Mouse (Mus musculus) midbrain, embryonic 13.5 days (tissue): ENCODE results near the gene Rad51b. TPM values are rescaled to one million over a fixed set of nuclear protein-coding genes. Genes with fewer than 3 reads are reported as not detected.

Experiments used
- ATAC-seq: fragments of 200-750 bp; cut with Nextera tagmentation; 2 replicates; pipeline ENCODE4 v1.8.0; 2017; ENCODE audit warnings: mild to moderate bottlenecking, moderate TSS enrichment, moderate library complexity
- H3K27ac ChIP-seq: fragments of 300-500 bp; sonication (generic); 2 replicates; pipeline ENCODE4 v1.5.1; 2015; ENCODE audit warnings: inconsistent platforms, mild to moderate bottlenecking, moderate library complexity
- H3K27me3 ChIP-seq: fragments of 300-500 bp; sonication (generic); 2 replicates; pipeline ENCODE4 v1.6.1; 2015; ENCODE audit warnings: mild to moderate bottlenecking, inconsistent platforms
- H3K36me3 ChIP-seq: fragments of 300-500 bp; sonication (generic); 2 replicates; pipeline ENCODE4 v1.6.1; 2015; ENCODE audit warnings: mild to moderate bottlenecking, inconsistent platforms
- H3K4me1 ChIP-seq: fragments of 300-500 bp; sonication (generic); replicated peaks from 2 replicates; pipeline ENCODE4 v1.6.1; 2015; ENCODE audit warnings: inconsistent platforms
- H3K4me2 ChIP-seq: fragments of 300-500 bp; sonication (generic); replicated peaks from 2 replicates; pipeline ENCODE4 v1.6.1; 2015; ENCODE audit warnings: moderate library complexity, mild to moderate bottlenecking, inconsistent platforms
- H3K4me3 ChIP-seq: fragments of 300-500 bp; sonication (generic); replicated peaks from 2 replicates; pipeline ENCODE4 v1.5.1; 2015; ENCODE audit warnings: mild to moderate bottlenecking, inconsistent platforms
- H3K9ac ChIP-seq: fragments of 300-500 bp; sonication (generic); replicated peaks from 2 replicates; pipeline ENCODE4 v1.6.1; 2015; ENCODE audit warnings: mild to moderate bottlenecking, inconsistent platforms
- H3K9me3 ChIP-seq: fragments of 300-500 bp; sonication (generic); 2 replicates; pipeline ENCODE4 v1.6.1; 2016; ENCODE audit warnings: mild to moderate bottlenecking, inconsistent platforms
- WGBS: fragments of 180-500 bp; shearing (Covaris S2); methylation state at CpG from one replicate; pipeline ENCODE4 v1.1.7; 2015; 5-methylcytosine and 5-hydroxymethylcytosine counted together
- polyA plus RNA-seq: library from polyadenylated mRNA; unstranded; fragments of >200 nt; fragmentation: Nextera tagmentation; extraction: Ambion mirVana; gene quantifications from 2 replicates; pipeline ENCODE4 v1.2.1, GENCODE M21; 2015

The Rad51b gene
- polyA plus RNA-seq, 1 experiment from 2014 or later: 3.2 TPM

DNA sequence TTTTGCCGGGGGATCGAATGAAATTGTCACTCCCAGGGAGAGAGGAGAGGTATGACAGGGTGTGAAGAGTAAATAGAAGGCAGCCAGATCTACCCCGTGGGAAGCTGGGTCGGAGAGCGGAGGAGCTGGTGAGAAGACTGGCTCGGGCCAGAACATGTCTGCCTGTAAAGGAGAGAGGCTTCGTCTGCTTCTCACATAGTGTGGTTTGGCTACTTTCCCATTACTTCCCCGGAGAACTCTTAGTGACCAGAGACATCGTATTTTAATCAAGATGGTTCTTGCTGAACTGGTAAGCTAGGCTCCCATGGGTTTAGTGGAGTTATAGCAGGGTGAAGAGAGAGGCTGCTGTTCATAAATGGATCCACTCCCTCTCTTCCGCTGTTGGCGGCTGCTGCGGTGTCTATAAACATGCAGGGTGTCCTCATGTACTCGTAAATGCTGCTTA is 438.3 kb downstream of the Rad51b start:
- Histone ChIP-seq H3K27me3 (no peaks in the 10 kb centered on the region), H3K36me3 (no peaks in the 10 kb centered on the region), H3K9me3 (no peaks in the 10 kb centered on the region), H3K9ac (no peak overlapping the region), H3K4me1 (0 out of 2 replicates have a peak, but pooled peaks cover 5% of the 10 kb centered on the region), H3K4me2 (no peak overlapping the region), H3K4me3 (no peak overlapping the region), H3K27ac (no peak overlapping the region)
- 84% methylated on average over 13 of the region's 13 CpGs for WGBS
- ATAC-seq: no peak

DNA sequence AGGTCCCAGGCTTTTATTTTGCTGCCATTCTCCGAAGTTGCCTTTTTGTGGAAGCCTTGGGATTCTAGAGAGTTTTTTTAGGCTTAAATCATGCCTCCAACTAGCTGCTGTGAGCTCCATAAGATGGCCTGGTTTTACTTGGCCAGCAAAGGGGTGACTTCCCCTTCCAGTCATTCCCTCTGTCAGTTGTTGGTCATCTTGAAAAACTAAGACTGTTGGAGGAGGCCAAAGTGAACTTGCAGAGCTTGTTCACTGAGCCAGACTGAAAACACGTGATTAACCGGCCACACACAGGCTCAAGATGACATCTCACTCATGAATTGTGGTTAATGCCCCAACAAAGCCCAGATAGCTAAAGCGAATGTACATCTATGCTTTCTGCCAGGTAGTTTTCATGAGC is 438.8 kb downstream of the Rad51b start:
- Histone ChIP-seq H3K27ac (no peak overlapping the region), H3K9me3 (no peaks in the 10 kb centered on the region), H3K27me3 (no peaks in the 10 kb centered on the region), H3K36me3 (no peaks in the 10 kb centered on the region), H3K9ac (no peak overlapping the region), H3K4me2 (no peak overlapping the region), H3K4me3 (no peak overlapping the region), H3K4me1 (0 out of 2 replicates have a peak, but pooled peaks cover 5% of the 10 kb centered on the region)
- ATAC-seq: no peak
- WGBS: 82% methylated on average over 4 of the region's 4 CpGs

DNA sequence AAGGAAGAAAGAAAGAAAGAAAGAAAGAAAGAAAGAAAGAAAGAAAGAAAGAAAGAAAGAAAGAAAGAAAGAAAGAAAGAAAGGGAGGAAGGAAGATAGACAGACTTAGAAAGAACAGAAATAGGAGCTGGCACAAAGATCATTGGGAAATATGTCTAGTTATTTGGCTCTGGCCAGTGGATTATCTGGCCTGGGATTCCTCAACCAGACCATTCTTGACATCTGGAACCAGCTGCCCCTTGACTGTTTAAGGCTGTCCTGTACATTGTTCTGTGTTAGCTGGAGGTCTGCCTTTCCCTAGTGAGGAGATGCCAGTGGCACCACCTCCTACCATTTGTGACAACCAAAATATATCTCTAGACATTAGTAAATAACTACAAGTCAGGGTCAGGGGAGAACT is 441.6 kb downstream of the Rad51b start:
- Histone ChIP-seq H3K27me3 (no peaks in the 10 kb centered on the region), H3K27ac (no peak overlapping the region), H3K9ac (no peak overlapping the region), H3K9me3 (no peaks in the 10 kb centered on the region), H3K4me2 (no peak overlapping the region), H3K36me3 (no peaks in the 10 kb centered on the region), H3K4me1 (peaks cover 12% of the 10 kb centered on the region), H3K4me3 (no peak overlapping the region)
- no peak for ATAC-seq

- no peaks in the 10 kb centered on the region for H3K9me3 ChIP-seq
- H3K27me3 ChIP-seq: no peaks in the 10 kb centered on the region
- no peak overlapping the region for H3K9ac ChIP-seq
- H3K4me2 ChIP-seq: no peak overlapping the region
- H3K4me1 ChIP-seq: peaks cover 15% of the 10 kb centered on the region
- no peak for ATAC-seq
- no peak overlapping the region for H3K4me3 ChIP-seq
- no peak overlapping the region for H3K27ac ChIP-seq
- H3K36me3 ChIP-seq: no peaks in the 10 kb centered on the region
- 94% methylated on average over 11 of the region's 11 CpGs for WGBS
Observed at GRCm38 (mm10) chr12:79739918-79740639, 443.0 kb downstream of the Rad51b start.

DNA sequence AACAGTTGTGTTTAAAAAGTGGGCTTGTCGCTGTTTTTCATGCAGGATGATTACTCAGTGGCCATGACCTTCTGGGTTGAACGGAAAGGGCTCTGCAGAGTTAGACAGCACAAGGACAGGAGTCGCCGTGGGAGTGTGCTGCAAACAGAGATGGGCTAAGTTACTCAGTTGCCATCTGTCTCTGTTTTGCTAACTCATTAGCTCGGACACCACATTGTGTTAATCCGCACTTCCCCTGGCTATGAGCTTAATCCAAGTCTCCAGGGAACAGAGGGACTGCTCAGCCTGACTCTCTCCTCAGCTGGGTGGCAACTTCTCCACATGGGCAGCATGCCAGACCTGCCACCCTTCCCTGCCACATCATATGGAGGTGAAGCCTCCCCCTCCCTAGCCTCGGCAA is 445.1 kb downstream of the Rad51b start:
- WGBS: 20% methylated on average over 7 of the region's 7 CpGs
- no peak overlapping the region for H3K4me2 ChIP-seq
- peak; percentile 71 for ATAC-seq
- H3K36me3 ChIP-seq: no peaks in the 10 kb centered on the region
- H3K27ac ChIP-seq: 0 out of 2 replicates have a peak overlapping the region, but pooled peaks have one; percentile 25
- H3K4me1 ChIP-seq: peaks cover 22% of the 10 kb centered on the region
- H3K9ac ChIP-seq: no peak overlapping the region
- H3K4me3 ChIP-seq: no peak overlapping the region
- H3K9me3 ChIP-seq: no peaks in the 10 kb centered on the region
- H3K27me3 ChIP-seq: no peaks in the 10 kb centered on the region

GRCm38 (mm10) chr12:79744131-79744530 is 447.0 kb downstream of the Rad51b start:
- H3K27ac ChIP-seq: no peak overlapping the region
- no peak overlapping the region for H3K4me2 ChIP-seq
- H3K4me1 ChIP-seq: peaks cover 27% of the 10 kb centered on the region
- no peak for ATAC-seq
- H3K36me3 ChIP-seq: no peaks in the 10 kb centered on the region
- H3K27me3 ChIP-seq: no peaks in the 10 kb centered on the region
- no peak overlapping the region for H3K4me3 ChIP-seq
- WGBS: 81% methylated on average over 6 of the region's 6 CpGs
- H3K9ac ChIP-seq: no peak overlapping the region
- H3K9me3 ChIP-seq: no peaks in the 10 kb centered on the region

DNA sequence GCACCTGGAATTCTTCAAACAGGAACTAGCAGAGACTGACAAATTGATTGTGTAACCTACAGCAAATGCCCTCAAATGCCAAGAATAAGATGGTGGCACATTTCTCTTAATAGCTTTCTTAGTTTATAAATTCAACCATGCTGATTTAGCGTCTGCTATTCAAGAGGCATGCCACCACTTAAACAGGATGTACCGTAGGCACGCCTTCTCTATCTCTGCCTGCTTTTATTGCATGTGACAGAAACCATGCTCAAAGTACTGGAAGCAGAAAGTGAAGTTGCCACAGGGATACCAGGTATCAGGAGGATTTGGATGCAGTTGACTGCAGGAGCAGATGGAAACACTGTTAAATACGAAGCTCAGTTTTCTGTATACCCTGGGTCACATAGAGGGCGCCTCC is 448.1 kb downstream of the Rad51b start:
- peaks cover 38% of the 10 kb centered on the region for H3K4me1 ChIP-seq
- H3K4me3 ChIP-seq: no peak overlapping the region
- H3K9ac ChIP-seq: no peak overlapping the region
- no peak for ATAC-seq
- H3K36me3 ChIP-seq: no peaks in the 10 kb centered on the region
- 87% methylated on average over 5 of the region's 5 CpGs for WGBS
- H3K27ac ChIP-seq: no peak overlapping the region
- no peak overlapping the region for H3K4me2 ChIP-seq
- H3K27me3 ChIP-seq: no peaks in the 10 kb centered on the region
- no peaks in the 10 kb centered on the region for H3K9me3 ChIP-seq

- H3K27me3 ChIP-seq: no peaks in the 10 kb centered on the region
- 43% methylated on average over 10 of the region's 10 CpGs for WGBS
- H3K4me3 ChIP-seq: no peak overlapping the region
- H3K4me1 ChIP-seq: peaks cover 46% of the 10 kb centered on the region
- no peaks in the 10 kb centered on the region for H3K9me3 ChIP-seq
- ATAC-seq: no peak
- H3K36me3 ChIP-seq: no peaks in the 10 kb centered on the region
- no peak overlapping the region for H3K9ac ChIP-seq
- H3K4me2 ChIP-seq: no peak overlapping the region
- no peak overlapping the region for H3K27ac ChIP-seq
Observed at GRCm38 (mm10) chr12:79745845-79746510, 448.9 kb downstream of the Rad51b start.

- no peak for ATAC-seq
- Histone ChIP-seq H3K4me2 (no peak overlapping the region), H3K27ac (no peak overlapping the region), H3K9ac (no peak overlapping the region), H3K4me1 (peaks cover 50% of the 10 kb centered on the region), H3K27me3 (no peaks in the 10 kb centered on the region), H3K4me3 (no peak overlapping the region), H3K36me3 (no peaks in the 10 kb centered on the region), H3K9me3 (no peaks in the 10 kb centered on the region)
- 93% methylated on average over 3 of the region's 3 CpGs for WGBS
Observed at GRCm38 (mm10) chr12:79747541-79747940, 450.5 kb downstream of the Rad51b start.

GRCm38 (mm10) chr12:79748862-79749261 is 451.8 kb downstream of the Rad51b start:
- no peaks in the 10 kb centered on the region for H3K36me3 ChIP-seq
- H3K9me3 ChIP-seq: no peaks in the 10 kb centered on the region
- no peaks in the 10 kb centered on the region for H3K27me3 ChIP-seq
- no peak for ATAC-seq
- H3K4me1 ChIP-seq: peaks cover 51% of the 10 kb centered on the region
- WGBS: 28% methylated on average over 4 of the region's 4 CpGs
- H3K4me3 ChIP-seq: no peak overlapping the region
- H3K4me2 ChIP-seq: no peak overlapping the region
- H3K9ac ChIP-seq: no peak overlapping the region
- peak overlapping the region; percentile 10; the same call in 1 of the 2 replicates for H3K27ac ChIP-seq

DNA sequence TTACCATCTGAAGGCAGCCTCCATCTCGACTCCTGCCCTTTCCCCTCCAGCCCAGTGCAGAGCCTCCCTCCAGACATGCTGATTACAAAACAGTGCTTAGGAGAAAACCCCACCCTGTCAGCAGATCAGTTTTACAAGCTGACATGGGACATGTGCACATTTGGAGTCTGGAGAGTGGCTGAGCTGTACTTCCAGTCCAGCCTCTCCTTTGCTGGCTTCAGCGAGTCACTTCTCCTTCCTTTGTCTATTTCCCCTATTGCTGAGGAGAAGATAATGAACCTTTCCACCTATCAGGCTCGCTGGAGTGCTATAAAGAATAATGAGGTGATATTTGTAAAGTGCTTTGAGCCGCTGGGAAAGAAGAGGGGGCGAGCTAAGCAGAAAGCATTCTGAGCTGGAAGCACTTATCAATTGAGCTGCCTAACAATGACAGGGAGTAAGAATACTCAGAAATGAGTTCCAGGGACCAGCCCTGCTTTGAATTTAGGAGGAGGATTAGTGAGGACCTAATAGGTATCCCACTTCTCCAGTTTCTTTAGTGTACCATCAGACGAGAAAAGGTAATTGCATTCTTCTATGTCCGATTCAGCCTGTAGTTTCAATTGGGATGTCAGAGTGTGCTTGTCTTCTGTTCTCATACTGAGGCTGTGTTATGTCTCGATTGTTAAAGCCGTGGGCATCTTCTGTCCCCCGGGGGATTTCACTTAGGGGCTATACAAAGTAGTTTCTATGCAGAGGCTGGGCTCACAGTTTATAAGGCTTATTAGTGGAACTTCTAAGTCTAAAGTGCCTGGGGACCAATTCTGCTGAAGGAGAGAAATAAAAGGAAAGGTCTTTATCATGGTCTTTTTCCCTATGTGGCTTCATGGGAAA is 453.4 kb downstream of the Rad51b start:
- peak; percentile 72 for ATAC-seq
- Histone ChIP-seq H3K9me3 (no peaks in the 10 kb centered on the region), H3K9ac (peak overlapping the region; percentile 15; the same call in 1 of the 2 replicates), H3K4me3 (no peak overlapping the region), H3K4me1 (peaks cover 47% of the 10 kb centered on the region), H3K27me3 (no peaks in the 10 kb centered on the region), H3K27ac (peak overlapping the region; percentile 71), H3K4me2 (peak overlapping the region; percentile 10; the same call in 1 of the 2 replicates), H3K36me3 (no peaks in the 10 kb centered on the region)
- WGBS: 4% methylated on average over 10 of the region's 10 CpGs

GRCm38 (mm10) chr12:79751781-79752180 is 454.7 kb downstream of the Rad51b start:
- Histone ChIP-seq H3K4me2 (no peak overlapping the region), H3K4me1 (peaks cover 41% of the 10 kb centered on the region), H3K9ac (no peak overlapping the region), H3K9me3 (no peaks in the 10 kb centered on the region), H3K27me3 (no peaks in the 10 kb centered on the region), H3K4me3 (no peak overlapping the region), H3K36me3 (no peaks in the 10 kb centered on the region), H3K27ac (no peak overlapping the region; the same call in 1 of the 2 replicates)
- no peak for ATAC-seq
- WGBS: 16% methylated on average over 8 of the region's 8 CpGs
